Mouse (Mus musculus) bone marrow, adult 2 months (tissue): ENCODE measurements at regions not wholly inside any gene's neighbourhood (a gene's known extent, or its start where the extent isn't known, plus 50 kb on each side); places are given as distances from the start of the nearest gene placed in this dataset.

ENCODE experiments used
- CTCF ChIP-seq: fragments of 200-500 bp; IDR thresholded peaks from 2 replicates; pipeline ENCODE4 v1.5.1; 2011; ENCODE audit warnings: low read length, control low read depth; ENCODE audit not compliant: control insufficient read depth, insufficient read depth
- POLR2A ChIP-seq: fragments of 200-500 bp; IDR thresholded peaks from 2 replicates; pipeline ENCODE4 v1.6.1; 2011; ENCODE audit warnings: low read depth, mild to moderate bottlenecking, control low read depth, low read length, borderline replicate concordance; ENCODE audit not compliant: control insufficient read depth

GRCm38 (mm10) chr12:25382475-25382874 lies 285.5 kb upstream of the Id2 start:
- TF ChIP-seq POLR2A (no peak), CTCF (no peak)
